Mouse (Mus musculus): ENCODE results near the gene Tmbim4. TPM values are rescaled to one million over a fixed set of nuclear protein-coding genes. Genes with fewer than 3 reads are reported as not detected.

Tmbim4 gene
- polyA plus RNA-seq (2015; fragmentation: Nextera tagmentation; extraction: Ambion mirVana): 124 and 137 TPM in 2 replicates

GRCm38 (mm10) chr10:120201131-120201921, at the start of gene Tmbim4:
Gene Tmbim4, plus strand, starts transcription at chr10:120201590.

DNA sequence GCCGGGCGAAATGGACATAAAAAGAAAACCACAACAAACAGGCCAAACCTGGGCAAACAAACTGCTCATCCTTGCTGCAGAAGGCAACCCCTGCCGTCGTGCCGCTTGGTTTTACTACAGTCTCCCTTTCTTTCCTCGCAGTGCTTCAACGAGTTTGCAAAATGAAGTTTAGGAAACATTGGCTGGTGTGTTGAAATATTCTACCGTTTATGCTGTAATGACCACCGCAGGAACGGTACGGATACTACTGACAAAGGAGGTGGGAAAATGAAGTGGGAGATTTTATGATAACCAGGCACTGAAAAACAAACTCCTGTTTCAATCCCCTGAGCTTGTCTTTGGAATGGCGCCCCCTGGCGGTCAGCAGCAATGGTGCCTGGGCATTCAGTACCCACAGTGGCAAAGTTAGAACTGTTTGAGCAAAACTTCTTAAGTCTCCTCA, 592 bp downstream of the Tmbim4 start, which contains the start of gene Irak3:
Gene Irak3 (minus strand): TSS at position 170 of the 442 bp plus-strand sequence.

DNA sequence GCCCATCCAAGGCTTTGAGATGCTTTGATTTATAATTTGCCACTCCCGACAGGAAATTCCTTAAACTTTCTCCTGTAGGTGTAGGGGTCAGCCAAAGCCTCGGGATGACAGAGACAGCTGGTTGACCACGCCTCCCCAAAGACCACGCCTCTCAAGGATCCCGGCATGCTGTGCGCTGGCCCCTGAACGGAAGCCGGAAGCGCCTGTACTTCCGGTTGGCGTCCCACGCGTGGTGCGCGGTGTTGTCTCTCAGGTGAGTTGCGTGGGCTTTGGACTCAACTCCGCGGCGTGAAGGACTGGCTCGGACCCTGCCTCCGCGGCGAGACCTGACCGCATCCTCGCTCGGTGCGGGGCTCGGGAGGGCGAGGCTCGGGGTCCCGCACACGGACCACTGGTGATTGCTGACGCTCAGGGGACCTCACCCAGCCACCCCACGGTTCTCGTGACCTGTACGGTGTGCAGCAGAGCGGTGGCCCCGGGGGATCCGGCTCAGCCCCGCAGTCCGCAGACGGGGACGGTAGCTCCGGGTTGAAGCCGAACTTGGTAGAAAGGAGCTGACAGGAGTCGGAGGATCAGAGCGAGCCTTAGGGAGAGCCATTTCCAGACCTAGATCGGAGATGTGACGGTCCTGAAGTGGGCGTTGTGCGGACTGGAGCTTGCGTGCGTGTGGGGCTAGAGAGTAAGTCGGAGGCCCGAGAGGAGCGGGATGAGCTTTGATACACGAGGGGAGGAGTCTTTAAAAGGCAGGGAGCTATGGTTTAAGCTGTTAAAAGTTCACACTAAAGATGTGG, 25.7 kb downstream of the Tmbim4 start, which contains the start of gene Llph:
Gene Llph (plus strand): TSS at position 200 of the 791 bp plus-strand sequence.

Other genes starting within 250 kb of the Tmbim4 start
- gene Helb, start 88.6 kb upstream of the Tmbim4 start, polyA plus RNA-seq (2015; fragmentation: Nextera tagmentation; extraction: Ambion mirVana): 2.9 TPM in 2 replicates
- 2.9 and 3.2 TPM in 2 replicates for gene Irak3, start 540 bp downstream of the Tmbim4 start, polyA plus RNA-seq (2015; fragmentation: Nextera tagmentation; extraction: Ambion mirVana)
- 35.4 and 36.5 TPM in 2 replicates for gene Llph, start 25.5 kb downstream of the Tmbim4 start, polyA plus RNA-seq (2015; fragmentation: Nextera tagmentation; extraction: Ambion mirVana)

All from urinary bladder, postnatal 0 days (tissue).